Comparison of ENCODE assay signal across 13 mouse cellular contexts in the genomic region with DNA sequence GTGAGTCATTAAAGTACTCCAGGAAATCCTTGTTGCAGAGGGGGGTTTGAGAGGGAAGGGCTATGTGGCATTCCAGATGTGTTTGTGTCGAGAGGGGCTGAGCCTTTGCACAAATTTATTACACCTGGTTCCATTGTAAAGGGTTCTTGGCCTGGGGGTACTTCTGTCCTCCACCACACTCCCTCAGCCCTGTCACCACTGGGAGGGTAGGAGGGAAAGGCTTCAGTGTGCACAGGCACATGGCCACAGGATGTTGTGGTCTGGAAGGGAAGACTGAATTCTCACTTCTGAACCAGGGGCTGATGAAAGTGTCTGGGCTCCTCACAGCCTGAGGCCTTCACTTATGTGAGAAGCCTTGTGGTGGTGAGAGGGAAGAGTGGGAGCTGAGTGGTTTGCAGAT.
A peak's percentile ranks its signal among the peaks of the same experiment; 100 is the strongest.
DNase-seq lines count a peak whose midpoint lies in the region; ATAC-seq and TF ChIP-seq lines count a peak whose summit lies in the region.
"Had no signal": no experiment of that assay in that cellular context is flagged by ENCODE, and none has a peak within 500 bp of the region (broad histone marks: within the 10 kb centered on the region; RNA-seq: fewer than 3 reads in every experiment).

No protein-coding gene starts in this region.

- peak; percentile 35 for DNase-seq in lung, postnatal 10 days
- no peak for DNase-seq in lung, adult 18-20 months
- peak; percentile 60 for DNase-seq in embryo, embryonic 11 days
- peak; percentile 14 for DNase-seq in neural tube, embryonic 11.5 days (ENCODE audit: low spot score)
- DNase-seq in yolk sac, embryonic 10.5 days (ENCODE audit: low spot score), result no peak
- DNase-seq in cerebellum, adult 2 months, result no peak
- DNase-seq: adrenal gland, adult 8-10 months; cerebellum, adult 11 months; forebrain, postnatal 0 days; heart, postnatal 4 days; kidney, postnatal 10 days; right cerebral cortex, postnatal 4 days had no signal

- H3K9ac ChIP-seq in neural tube, embryonic 11.5 days (ENCODE audit: low read length), result no peak overlapping the region
- H3K9ac ChIP-seq: forebrain, postnatal 0 days had no signal

- no peak overlapping the region for H3K4me2 ChIP-seq in neural tube, embryonic 11.5 days (ENCODE audit: low read depth)

- ATAC-seq in granulocyte monocyte progenitor cell, adult 5-6 weeks (replicated peaks; ENCODE audit: poor library complexity, severe bottlenecking), result peak; percentile 58
- ATAC-seq in neural tube, embryonic 11.5 days (ENCODE audit: insufficient read depth, low FRiP score, low TSS enrichment), result no peak

- no peak for TF ChIP-seq CTCF in cerebellum, adult 2 months (IDR thresholded peaks at IDR 0.05; ENCODE audit: borderline replicate concordance, insufficient read depth, low read depth, low read length)

- no peaks in the 10 kb centered on the region for H3K27me3 ChIP-seq in neural tube, embryonic 11.5 days (ENCODE audit: control insufficient read depth, insufficient read depth, low read length)
- H3K27me3 ChIP-seq in cerebellum, adult 2 months (ENCODE audit: control insufficient read depth, insufficient read depth, low read length), result no peaks in the 10 kb centered on the region

- no peak overlapping the region for H3K27ac ChIP-seq in neural tube, embryonic 11.5 days (ENCODE audit: low read depth, low read length)
- no peak overlapping the region for H3K27ac ChIP-seq in cerebellum, adult 2 months (ENCODE audit: insufficient read depth, low read length)

- 17% methylated on average over 1 of the region's 1 CpGs for WGBS in neural tube, embryonic 11.5 days
- WGBS in cerebellum, adult 2 months, result 90% methylated on average over 1 of the region's 1 CpGs

- no peak for TF ChIP-seq POLR2A in cerebellum, adult 2 months (IDR thresholded peaks at IDR 0.05; ENCODE audit: borderline replicate concordance, insufficient read depth, low read length)

- H3K4me1 ChIP-seq in neural tube, embryonic 11.5 days (ENCODE audit: control insufficient read depth, insufficient read depth, low read length), result no peaks in the 10 kb centered on the region
- no peaks in the 10 kb centered on the region for H3K4me1 ChIP-seq in cerebellum, adult 2 months (ENCODE audit: control insufficient read depth, insufficient read depth, low read length)

- no peaks in the 10 kb centered on the region for H3K36me3 ChIP-seq in neural tube, embryonic 11.5 days (ENCODE audit: control insufficient read depth, insufficient read depth, low read length)

- no peaks in the 10 kb centered on the region for H3K9me3 ChIP-seq in neural tube, embryonic 11.5 days (ENCODE audit: control insufficient read depth, low read length)

- H3K4me3 ChIP-seq in neural tube, embryonic 11.5 days (ENCODE audit: low read depth, low read length), result no peak overlapping the region
- no peak overlapping the region for H3K4me3 ChIP-seq in cerebellum, adult 2 months (replicated peaks; ENCODE audit: insufficient read depth, low read depth, low read length)

Comparison
In these comparisons a context has a peak if more than half of its experiments do, and no peak if none do; other contexts are left out.
1. DNase-seq: peak in lung, postnatal 10 days (single experiment), embryo, embryonic 11 days (single experiment) and neural tube, embryonic 11.5 days (single experiment); none in lung, adult 18-20 months (0 of 2), yolk sac, embryonic 10.5 days (single experiment) and cerebellum, adult 2 months (0 of 2).